Mouse (Mus musculus) ES-E14 (cell line): ENCODE results near the gene Macrod2.

Source experiments
- CHD2 ChIP-seq: IDR thresholded peaks from 2 replicates; pipeline ENCODE4 v1.6.1; 2014; ENCODE audit warnings: mild to moderate bottlenecking, low read depth, low read length, inconsistent platforms
- ZNF384 ChIP-seq: IDR thresholded peaks from 2 replicates; pipeline ENCODE4 v1.6.1; 2012; ENCODE audit warnings: low read depth, low read length, inconsistent platforms

DNA sequence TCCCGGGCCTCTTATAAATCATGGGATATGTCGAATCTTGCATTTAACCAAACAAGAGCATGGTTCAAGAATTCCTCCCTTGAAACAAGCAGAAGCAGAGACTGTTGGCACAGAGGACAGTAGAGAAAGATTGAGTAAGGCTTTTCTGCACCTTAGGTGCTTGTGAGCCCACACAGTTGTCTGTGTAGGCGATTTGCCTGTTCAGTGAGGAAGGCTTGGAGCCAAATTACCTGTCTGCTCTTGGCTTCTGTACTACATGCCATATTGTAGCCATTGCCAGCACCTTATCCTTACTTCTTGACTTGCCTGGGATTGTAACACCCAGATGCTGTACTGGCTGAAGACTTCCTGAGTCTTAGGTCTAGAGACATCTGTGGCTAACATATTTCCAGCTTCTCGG, 1303.2 kb downstream of the Macrod2 start:
- TF ChIP-seq ZNF384: no peak
- TF ChIP-seq CHD2: no peak
